9 mouse cellular contexts compared by ENCODE assay signal in the genomic region with DNA sequence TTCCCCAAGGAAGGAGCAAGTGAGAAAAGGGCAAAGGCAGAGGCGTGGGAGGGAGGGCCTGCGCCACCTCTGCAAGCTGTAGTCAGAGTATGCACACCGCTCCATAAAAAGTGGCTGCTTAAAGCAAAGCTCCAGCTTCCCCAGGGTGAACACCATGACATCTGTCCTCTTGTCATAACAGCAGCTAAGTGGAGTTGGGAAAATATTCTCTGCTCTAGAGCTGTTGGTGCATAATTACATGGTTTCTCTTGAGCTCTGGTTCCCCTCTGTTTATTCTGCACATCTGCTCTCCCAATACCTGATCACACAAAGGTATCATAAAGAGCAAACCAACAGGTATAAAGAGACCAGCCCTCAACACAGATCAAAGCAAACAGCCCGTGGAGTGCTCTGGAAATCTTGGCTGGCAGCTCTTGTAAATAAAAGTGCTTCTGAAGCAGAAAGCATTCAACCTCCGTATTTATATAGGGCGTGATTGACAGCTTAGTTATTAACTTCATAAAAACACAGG.
A peak's percentile ranks its signal among the peaks of the same experiment; 100 is the strongest.
DNase-seq lines count a peak whose midpoint lies in the region; ATAC-seq and TF ChIP-seq lines count a peak whose summit lies in the region.
"Had no signal": no experiment of that assay in that cellular context is flagged by ENCODE, and none has a peak within 500 bp of the region (broad histone marks: within the 10 kb centered on the region; RNA-seq: fewer than 3 reads in every experiment).

No protein-coding gene starts in this region.

- H3K27me3 ChIP-seq in lung, embryonic 14.5 days (ENCODE audit: insufficient read depth, low read length), result no peaks in the 10 kb centered on the region
- H3K27me3 ChIP-seq in hindbrain, embryonic 12.5 days, result no peaks in the 10 kb centered on the region
- H3K27me3 ChIP-seq in limb, embryonic 14.5 days (ENCODE audit: control insufficient read depth, insufficient read depth, low read length), result no peaks in the 10 kb centered on the region
- H3K27me3 ChIP-seq in stomach, postnatal 0 days (ENCODE audit: control insufficient read depth, insufficient read depth, low read length), result no peaks in the 10 kb centered on the region

- TF ChIP-seq POLR2A in limb, embryonic 14.5 days (IDR thresholded peaks at IDR 0.05; ENCODE audit: borderline replicate concordance, extremely low read depth, insufficient read depth, insufficient read length), result no peak

- H3K9ac ChIP-seq in lung, embryonic 14.5 days, result no peak overlapping the region
- H3K9ac ChIP-seq in hindbrain, embryonic 12.5 days, result no peak overlapping the region
- no peak overlapping the region for H3K9ac ChIP-seq in limb, embryonic 14.5 days (ENCODE audit: low read depth, low read length, severe bottlenecking)
- H3K9ac ChIP-seq in stomach, postnatal 0 days (ENCODE audit: low read length), result no peak overlapping the region

- H3K36me3 ChIP-seq in lung, embryonic 14.5 days (ENCODE audit: insufficient read depth), result 0 out of 2 replicates have a peak, but pooled peaks cover 5% of the 10 kb centered on the region
- H3K36me3 ChIP-seq in hindbrain, embryonic 12.5 days, result no peaks in the 10 kb centered on the region
- 0 out of 2 replicates have a peak, but pooled peaks cover 2% of the 10 kb centered on the region for H3K36me3 ChIP-seq in limb, embryonic 14.5 days (ENCODE audit: control insufficient read depth, insufficient read depth, low read length)
- H3K36me3 ChIP-seq in stomach, postnatal 0 days (ENCODE audit: control insufficient read depth, insufficient read depth, low read length), result no peaks in the 10 kb centered on the region

- no peak for TF ChIP-seq CTCF in lung, embryonic 14.5 days (IDR thresholded peaks at IDR 0.05; ENCODE audit: low read depth)
- no peak for TF ChIP-seq CTCF in stomach, postnatal 0 days (IDR thresholded peaks at IDR 0.05; ENCODE audit: low read depth)

- peak; percentile 77 for DNase-seq in lung, embryonic 14.5 days
- no peak for DNase-seq in lung, postnatal 14 days
- peak; percentile 76 for DNase-seq in limb, embryonic 14.5 days (ENCODE audit: low spot score)
- DNase-seq in stomach, postnatal 0 days (ENCODE audit: low spot score), result peak; percentile 66
- DNase-seq in cerebellum, adult 11-12 months, result no peak
- DNase-seq in cerebellum, adult 9-11 months, result no peak
- DNase-seq in urinary bladder, postnatal 36 days (ENCODE audit: low spot score in 2 of 2), result no peak

- no peak for TF ChIP-seq EP300 in stomach, postnatal 0 days (optimal IDR thresholded peaks at IDR 0.05)

- 0 out of 2 replicates have a peak overlapping the region, but pooled peaks have one; percentile 24 for H3K4me2 ChIP-seq in lung, embryonic 14.5 days
- no peak overlapping the region for H3K4me2 ChIP-seq in hindbrain, embryonic 12.5 days (replicated peaks)
- H3K4me2 ChIP-seq in limb, embryonic 14.5 days (replicated peaks; ENCODE audit: low read depth, low read length, severe bottlenecking), result no peak overlapping the region
- H3K4me2 ChIP-seq in stomach, postnatal 0 days (replicated peaks; ENCODE audit: low read depth), result no peak overlapping the region; the same call in 1 of the 2 replicates

- ATAC-seq in lung, embryonic 14.5 days (ENCODE audit: insufficient read depth), result peak; percentile 76
- no peak for ATAC-seq in hindbrain, embryonic 12.5 days (ENCODE audit: low FRiP score)
- ATAC-seq in limb, embryonic 14.5 days (ENCODE audit: low FRiP score, low read depth), result peak; percentile 62
- ATAC-seq in stomach, postnatal 0 days (ENCODE audit: low FRiP score, low TSS enrichment), result peak; percentile 83

- H3K4me3 ChIP-seq in lung, embryonic 14.5 days (ENCODE audit: low read depth, low read length), result no peak overlapping the region
- no peak overlapping the region for H3K4me3 ChIP-seq in hindbrain, embryonic 12.5 days
- no peak overlapping the region for H3K4me3 ChIP-seq in limb, embryonic 14.5 days (replicated peaks; ENCODE audit: low read length)
- no peak overlapping the region for H3K4me3 ChIP-seq in stomach, postnatal 0 days (ENCODE audit: low read depth, low read length)

- WGBS in lung, embryonic 14.5 days, result 22% methylated on average over 6 of the region's 6 CpGs
- WGBS in hindbrain, embryonic 12.5 days, result 48% methylated on average over 6 of the region's 6 CpGs
- 11% methylated on average over 6 of the region's 6 CpGs for WGBS in limb, embryonic 14.5 days
- 28% methylated on average over 6 of the region's 6 CpGs for WGBS in stomach, postnatal 0 days

- no peaks in the 10 kb centered on the region for H3K9me3 ChIP-seq in lung, embryonic 14.5 days (ENCODE audit: low read depth, low read length)
- H3K9me3 ChIP-seq in hindbrain, embryonic 12.5 days (replicated peaks), result no peaks in the 10 kb centered on the region
- H3K9me3 ChIP-seq in limb, embryonic 14.5 days (ENCODE audit: control insufficient read depth, low read length), result no peaks in the 10 kb centered on the region
- H3K9me3 ChIP-seq in stomach, postnatal 0 days (ENCODE audit: control insufficient read depth, low read length), result no peaks in the 10 kb centered on the region

- peaks cover 55% of the 10 kb centered on the region for H3K4me1 ChIP-seq in lung, embryonic 14.5 days (ENCODE audit: insufficient read depth)
- H3K4me1 ChIP-seq in hindbrain, embryonic 12.5 days, result peaks cover 29% of the 10 kb centered on the region
- H3K4me1 ChIP-seq in limb, embryonic 14.5 days (ENCODE audit: control insufficient read depth, insufficient read depth, low read length), result peaks cover 67% of the 10 kb centered on the region
- peaks cover 18% of the 10 kb centered on the region for H3K4me1 ChIP-seq in stomach, postnatal 0 days (replicated peaks; ENCODE audit: control insufficient read depth, insufficient read depth)

- H3K27ac ChIP-seq in lung, embryonic 14.5 days (ENCODE audit: low read depth), result peak overlapping the region; percentile 82
- peak overlapping the region; percentile 67 for H3K27ac ChIP-seq in hindbrain, embryonic 12.5 days
- H3K27ac ChIP-seq in limb, embryonic 14.5 days (replicated peaks; ENCODE audit: low read depth, low read length), result peak overlapping the region; percentile 70
- H3K27ac ChIP-seq in stomach, postnatal 0 days (replicated peaks), result peak overlapping the region; percentile 88
- H3K27ac ChIP-seq: macrophage had no signal

Comparison
In these comparisons a context has a peak if more than half of its experiments do, and no peak if none do; other contexts are left out.
1. DNase-seq: peak in lung, embryonic 14.5 days (single experiment), limb, embryonic 14.5 days (single experiment) and stomach, postnatal 0 days (single experiment); none in lung, postnatal 14 days (single experiment), cerebellum, adult 11-12 months (single experiment), cerebellum, adult 9-11 months (single experiment) and urinary bladder, postnatal 36 days (0 of 2).
2. Peak in every context shown above with its lines, with median percentiles within 50 percentile points of each other: H3K27ac ChIP-seq.